Mouse (Mus musculus): ENCODE measurements around the gene Fam50b. TPM values are rescaled to one million over a fixed set of nuclear protein-coding genes. Genes with fewer than 3 reads are reported as not detected.

Gene Fam50b
- polyA plus RNA-seq, 1 experiment, result not detected

DNA sequence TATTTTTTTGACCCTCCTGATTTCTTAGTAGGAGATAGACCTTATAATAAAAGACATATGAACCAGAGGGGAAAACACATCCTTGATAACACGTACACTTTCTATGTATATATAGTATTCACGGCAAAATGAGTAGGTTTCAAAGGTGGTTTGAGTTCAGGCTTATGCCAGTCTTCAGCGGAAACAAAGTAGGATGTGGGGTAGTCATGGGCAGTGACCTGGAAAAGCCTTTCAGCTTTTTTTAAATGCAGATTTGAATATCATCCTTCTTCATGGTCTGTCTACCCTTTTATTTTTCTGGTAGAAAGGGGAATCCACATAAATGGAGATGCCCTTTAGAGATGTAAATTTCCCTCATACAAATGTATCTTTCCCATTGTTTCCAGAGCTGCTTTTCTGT is 29.8 kb upstream of the Fam50b start:
- Histone ChIP-seq H3ac (ENCODE audit: control insufficient read depth, insufficient read length) (no peak overlapping the region), H3K4me3 (no peak overlapping the region), H3K4me2 (ENCODE audit: low read depth) (no peak overlapping the region), H3K79me2 (ENCODE audit: control insufficient read depth, insufficient read depth) (no peaks in the 10 kb centered on the region), H3K27me3 (ENCODE audit: control insufficient read depth, insufficient read depth, insufficient read length) (no peaks in the 10 kb centered on the region), H3K36me3 (ENCODE audit: control insufficient read depth, insufficient read depth) (no peaks in the 10 kb centered on the region)
- TF ChIP-seq REST (IDR thresholded peaks at IDR 0.05; ENCODE audit: insufficient read depth, insufficient read length), result no peak
- no peak for TF ChIP-seq USF1 (IDR thresholded peaks at IDR 0.05; ENCODE audit: low read depth)
- no peak for TF ChIP-seq MYOD1 (IDR thresholded peaks at IDR 0.05; ENCODE audit: control insufficient read depth in 1 of 3, insufficient read length in 2 of 3, low read depth in 2 of 3)
- no peak for TF ChIP-seq CEBPB (IDR thresholded peaks at IDR 0.05; ENCODE audit: insufficient read depth, poor library complexity, severe bottlenecking)
- TF ChIP-seq TCF3 (IDR thresholded peaks at IDR 0.05; ENCODE audit: insufficient read length, low read depth), result no peak
- no peak for TF ChIP-seq POLR2AphosphoS2 (IDR thresholded peaks at IDR 0.05; ENCODE audit: insufficient read length, low read depth)
- no peak for TF ChIP-seq MAX (IDR thresholded peaks at IDR 0.05; ENCODE audit: low read depth)
- TF ChIP-seq SRF (IDR thresholded peaks at IDR 0.05; ENCODE audit: control insufficient read depth, insufficient read length, low read depth), result no peak
- TF ChIP-seq TCF12 (IDR thresholded peaks at IDR 0.05; ENCODE audit: insufficient read depth, poor library complexity, severe bottlenecking), result no peak
- no peak for TF ChIP-seq E2F4 (IDR thresholded peaks at IDR 0.05; ENCODE audit: insufficient read depth)
- no peak for TF ChIP-seq POLR2A (IDR thresholded peaks at IDR 0.05; ENCODE audit: insufficient read length, low read depth)
- TF ChIP-seq MYOG (IDR thresholded peaks at IDR 0.05; ENCODE audit: control insufficient read depth in 1 of 3, insufficient read depth in 1 of 3, insufficient read length in 2 of 3, low read depth in 2 of 3), result no peak

DNA sequence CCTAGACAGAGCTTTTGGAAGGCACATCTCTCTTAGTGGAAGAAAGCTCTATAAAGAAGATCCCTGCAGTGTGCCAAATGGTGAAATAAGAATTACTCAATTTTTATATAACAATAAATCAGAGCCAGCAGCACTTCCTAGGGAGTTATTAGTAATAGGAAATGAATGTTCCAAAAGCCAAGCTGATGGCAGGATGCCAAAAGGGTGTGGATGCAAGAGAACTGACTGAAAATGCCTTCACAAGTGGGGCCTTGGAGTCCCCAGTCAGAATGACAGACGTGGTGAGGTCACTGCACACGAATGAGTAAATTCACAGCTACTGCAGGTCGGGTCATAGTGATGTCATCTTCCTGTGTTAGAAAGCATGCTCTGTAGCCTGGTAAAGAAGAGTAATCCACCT is 25.7 kb upstream of the Fam50b start:
- H3ac ChIP-seq (ENCODE audit: control insufficient read depth, insufficient read length), result no peak overlapping the region
- H3K4me3 ChIP-seq, result no peak overlapping the region
- no peaks in the 10 kb centered on the region for H3K27me3 ChIP-seq (ENCODE audit: control insufficient read depth, insufficient read depth, insufficient read length)
- TF ChIP-seq E2F4 (IDR thresholded peaks at IDR 0.05; ENCODE audit: insufficient read depth) (no peak), MYOG (IDR thresholded peaks at IDR 0.05; ENCODE audit: control insufficient read depth in 1 of 3, insufficient read depth in 1 of 3, insufficient read length in 2 of 3, low read depth in 2 of 3) (no peak), MAX (IDR thresholded peaks at IDR 0.05; ENCODE audit: low read depth) (no peak), CEBPB (IDR thresholded peaks at IDR 0.05; ENCODE audit: insufficient read depth, poor library complexity, severe bottlenecking) (peak; percentile 62; the same call in 1 of the 2 replicates), POLR2A (IDR thresholded peaks at IDR 0.05; ENCODE audit: insufficient read length, low read depth) (no peak), USF1 (IDR thresholded peaks at IDR 0.05; ENCODE audit: low read depth) (no peak), TCF3 (IDR thresholded peaks at IDR 0.05; ENCODE audit: insufficient read length, low read depth) (no peak)
- H3K36me3 ChIP-seq (ENCODE audit: control insufficient read depth, insufficient read depth), result no peaks in the 10 kb centered on the region
- H3K4me2 ChIP-seq (ENCODE audit: low read depth), result no peak overlapping the region
- no peaks in the 10 kb centered on the region for H3K79me2 ChIP-seq (ENCODE audit: control insufficient read depth, insufficient read depth)

DNA sequence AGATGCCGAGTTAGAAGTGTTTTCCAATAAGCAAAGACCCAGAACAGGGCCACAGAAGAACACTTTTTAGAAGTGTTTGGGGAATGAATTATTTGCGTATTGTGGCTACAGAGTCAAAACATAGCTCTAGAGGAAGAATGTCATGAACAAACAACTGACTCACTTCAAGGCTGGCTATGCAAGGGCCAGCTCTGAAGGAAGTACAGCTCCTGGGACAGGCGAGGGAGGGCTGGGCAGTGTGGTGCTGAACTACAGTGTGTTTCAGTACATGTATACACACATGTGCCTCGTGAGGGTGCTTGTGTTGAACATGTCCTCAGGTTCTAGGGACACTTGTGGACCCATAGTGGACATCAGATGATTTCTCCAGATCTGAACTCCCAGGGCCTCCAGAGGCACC is 25.1 kb upstream of the Fam50b start:
- H3ac ChIP-seq (ENCODE audit: control insufficient read depth, insufficient read length), result no peak overlapping the region
- H3K4me3 ChIP-seq, result no peak overlapping the region
- H3K79me2 ChIP-seq (ENCODE audit: control insufficient read depth, insufficient read depth), result no peaks in the 10 kb centered on the region
- no peaks in the 10 kb centered on the region for H3K36me3 ChIP-seq (ENCODE audit: control insufficient read depth, insufficient read depth)
- no peak overlapping the region for H3K4me2 ChIP-seq (ENCODE audit: low read depth)
- no peak for TF ChIP-seq POLR2AphosphoS2 (IDR thresholded peaks at IDR 0.05; ENCODE audit: insufficient read length, low read depth)
- no peak for TF ChIP-seq POLR2A (IDR thresholded peaks at IDR 0.05; ENCODE audit: insufficient read length, low read depth)
- no peak for TF ChIP-seq MYOD1 (IDR thresholded peaks at IDR 0.05; ENCODE audit: control insufficient read depth in 1 of 3, insufficient read length in 2 of 3, low read depth in 2 of 3)
- no peak for TF ChIP-seq MAX (IDR thresholded peaks at IDR 0.05; ENCODE audit: low read depth)
- no peak for TF ChIP-seq TCF3 (IDR thresholded peaks at IDR 0.05; ENCODE audit: insufficient read length, low read depth)
- no peak for TF ChIP-seq CEBPB (IDR thresholded peaks at IDR 0.05; ENCODE audit: insufficient read depth, poor library complexity, severe bottlenecking)
- TF ChIP-seq TCF12 (IDR thresholded peaks at IDR 0.05; ENCODE audit: insufficient read depth, poor library complexity, severe bottlenecking), result no peak
- no peak for TF ChIP-seq MYOG (IDR thresholded peaks at IDR 0.05; ENCODE audit: control insufficient read depth in 1 of 3, insufficient read depth in 1 of 3, insufficient read length in 2 of 3, low read depth in 2 of 3)
- no peak for TF ChIP-seq USF1 (IDR thresholded peaks at IDR 0.05; ENCODE audit: low read depth)
- no peak for TF ChIP-seq SRF (IDR thresholded peaks at IDR 0.05; ENCODE audit: control insufficient read depth, insufficient read length, low read depth)
- no peak for TF ChIP-seq REST (IDR thresholded peaks at IDR 0.05; ENCODE audit: insufficient read depth, insufficient read length)
- no peak for TF ChIP-seq E2F4 (IDR thresholded peaks at IDR 0.05; ENCODE audit: insufficient read depth)
- no peaks in the 10 kb centered on the region for H3K27me3 ChIP-seq (ENCODE audit: control insufficient read depth, insufficient read depth, insufficient read length)

DNA sequence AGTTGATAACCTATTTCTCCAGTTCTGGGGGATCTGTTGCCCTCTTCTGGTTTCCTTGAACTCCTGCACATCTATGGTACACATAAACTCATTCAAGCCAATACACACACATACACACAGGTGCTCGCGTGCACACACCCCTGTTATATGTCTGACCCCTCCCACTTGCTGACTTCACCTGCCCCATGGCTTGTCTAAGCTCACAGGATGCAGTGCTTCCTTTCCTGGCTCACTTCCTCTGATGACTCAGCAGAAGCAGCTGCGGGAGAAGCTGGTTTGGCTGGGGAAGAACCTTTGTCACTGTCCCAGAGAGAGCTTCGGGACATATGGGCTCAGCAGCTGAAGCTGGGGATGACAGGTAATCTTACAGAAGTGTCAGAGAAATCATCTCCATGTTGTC is 23.2 kb upstream of the Fam50b start:
- TF ChIP-seq REST (IDR thresholded peaks at IDR 0.05; ENCODE audit: insufficient read depth, insufficient read length) (no peak), MYOD1 (IDR thresholded peaks at IDR 0.05; ENCODE audit: control insufficient read depth in 1 of 3, insufficient read length in 2 of 3, low read depth in 2 of 3) (peak in 1 of 3 experiments; percentile 10), MYOG (IDR thresholded peaks at IDR 0.05; ENCODE audit: control insufficient read depth in 1 of 3, insufficient read depth in 1 of 3, insufficient read length in 2 of 3, low read depth in 2 of 3) (peak in 1 of 3 experiments; percentile 40)
- no peaks in the 10 kb centered on the region for H3K27me3 ChIP-seq (ENCODE audit: control insufficient read depth, insufficient read depth, insufficient read length)
- H3K79me2 ChIP-seq (ENCODE audit: control insufficient read depth, insufficient read depth), result no peaks in the 10 kb centered on the region
- no peaks in the 10 kb centered on the region for H3K36me3 ChIP-seq (ENCODE audit: control insufficient read depth, insufficient read depth)
- H3K4me3 ChIP-seq, result no peak overlapping the region
- no peak overlapping the region for H3ac ChIP-seq (ENCODE audit: control insufficient read depth, insufficient read length)
- no peak overlapping the region for H3K4me2 ChIP-seq (ENCODE audit: low read depth)

GRCm38 (mm10) chr13:34712881-34713280 is 21.8 kb upstream of the Fam50b start:
- Histone ChIP-seq H3K36me3 (ENCODE audit: control insufficient read depth, insufficient read depth) (no peaks in the 10 kb centered on the region), H3ac (ENCODE audit: control insufficient read depth, insufficient read length) (no peak overlapping the region), H3K4me2 (ENCODE audit: low read depth) (no peak overlapping the region), H3K79me2 (ENCODE audit: control insufficient read depth, insufficient read depth) (no peaks in the 10 kb centered on the region), H3K4me3 (no peak overlapping the region), H3K27me3 (ENCODE audit: control insufficient read depth, insufficient read depth, insufficient read length) (no peaks in the 10 kb centered on the region)
- no peak for TF ChIP-seq MYOG (IDR thresholded peaks at IDR 0.05; ENCODE audit: control insufficient read depth in 1 of 3, insufficient read depth in 1 of 3, insufficient read length in 2 of 3, low read depth in 2 of 3)
- no peak for TF ChIP-seq MYOD1 (IDR thresholded peaks at IDR 0.05; ENCODE audit: control insufficient read depth in 1 of 3, insufficient read length in 2 of 3, low read depth in 2 of 3)
- no peak for TF ChIP-seq MAX (IDR thresholded peaks at IDR 0.05; ENCODE audit: low read depth)
- TF ChIP-seq POLR2A (IDR thresholded peaks at IDR 0.05; ENCODE audit: insufficient read length, low read depth), result no peak
- no peak for TF ChIP-seq USF1 (IDR thresholded peaks at IDR 0.05; ENCODE audit: low read depth)
- TF ChIP-seq CEBPB (IDR thresholded peaks at IDR 0.05; ENCODE audit: insufficient read depth, poor library complexity, severe bottlenecking), result no peak
- TF ChIP-seq E2F4 (IDR thresholded peaks at IDR 0.05; ENCODE audit: insufficient read depth), result no peak
- no peak for TF ChIP-seq TCF12 (IDR thresholded peaks at IDR 0.05; ENCODE audit: insufficient read depth, poor library complexity, severe bottlenecking)
- no peak for TF ChIP-seq TCF3 (IDR thresholded peaks at IDR 0.05; ENCODE audit: insufficient read length, low read depth)
- TF ChIP-seq POLR2AphosphoS2 (IDR thresholded peaks at IDR 0.05; ENCODE audit: insufficient read length, low read depth), result no peak

Measured in myocyte (in vitro differentiated cells).